Mouse (Mus musculus): ENCODE results near the gene Uba7. TPM values are rescaled to one million over a fixed set of nuclear protein-coding genes. Genes with fewer than 3 reads are reported as not detected.

The Uba7 gene
- polyA plus RNA-seq, 1 experiment from 2014 or later: 13.2 TPM

GRCm38 (mm10) chr9:107964681-107965080 lies 10.6 kb upstream of the Uba7 start:
- no peaks in the 10 kb centered on the region for H3K9me3 ChIP-seq (replicated peaks; ENCODE audit: control insufficient read depth, low read length)
- no peaks in the 10 kb centered on the region for H3K4me1 ChIP-seq (ENCODE audit: control insufficient read depth, insufficient read depth, low read length)
- peaks cover 2% of the 10 kb centered on the region for H3K36me3 ChIP-seq (replicated peaks; ENCODE audit: control insufficient read depth, insufficient read depth, low read depth, low read length)
- DNase-seq (ENCODE audit: low spot score): no peak
- no peak for ATAC-seq (replicated peaks; ENCODE audit: insufficient number of reproducible peaks, low FRiP score, low TSS enrichment, low read depth)
- no peak overlapping the region for H3K27ac ChIP-seq (replicated peaks; ENCODE audit: low read depth, low read length)
- 91% methylated on average over 9 of the region's 9 CpGs for WGBS
- no peak overlapping the region for H3K9ac ChIP-seq (replicated peaks; ENCODE audit: low read length)
- no peak overlapping the region for H3K4me2 ChIP-seq (ENCODE audit: low read depth, low read length)
- no peak overlapping the region for H3K4me3 ChIP-seq (ENCODE audit: low read depth, low read length)
- H3K27me3 ChIP-seq (ENCODE audit: control insufficient read depth, insufficient read depth, low read length): no peaks in the 10 kb centered on the region

- 85% methylated on average over 10 of the region's 10 CpGs for WGBS
- Histone ChIP-seq H3K4me2 (ENCODE audit: low read depth, low read length) (no peak overlapping the region), H3K36me3 (replicated peaks; ENCODE audit: control insufficient read depth, insufficient read depth, low read depth, low read length) (no peaks in the 10 kb centered on the region; the same call in none of the 2 replicates), H3K27me3 (ENCODE audit: control insufficient read depth, insufficient read depth, low read length) (no peaks in the 10 kb centered on the region), H3K9ac (replicated peaks; ENCODE audit: low read length) (no peak overlapping the region), H3K9me3 (replicated peaks; ENCODE audit: control insufficient read depth, low read length) (no peaks in the 10 kb centered on the region), H3K27ac (replicated peaks; ENCODE audit: low read depth, low read length) (no peak overlapping the region), H3K4me1 (ENCODE audit: control insufficient read depth, insufficient read depth, low read length) (no peaks in the 10 kb centered on the region), H3K4me3 (ENCODE audit: low read depth, low read length) (no peak overlapping the region)
- ATAC-seq (replicated peaks; ENCODE audit: insufficient number of reproducible peaks, low FRiP score, low TSS enrichment, low read depth): no peak
- DNase-seq (ENCODE audit: low spot score): no peak
Measured at GRCm38 (mm10) chr9:107966676-107967075, 8.6 kb upstream of the Uba7 start.

- H3K36me3 ChIP-seq (replicated peaks; ENCODE audit: control insufficient read depth, insufficient read depth, low read depth, low read length): no peaks in the 10 kb centered on the region; the same call in 1 of the 2 replicates
- no peak overlapping the region for H3K27ac ChIP-seq (replicated peaks; ENCODE audit: low read depth, low read length)
- 93% methylated on average over 6 of the region's 6 CpGs for WGBS
- no peaks in the 10 kb centered on the region for H3K4me1 ChIP-seq (ENCODE audit: control insufficient read depth, insufficient read depth, low read length)
- H3K27me3 ChIP-seq (ENCODE audit: control insufficient read depth, insufficient read depth, low read length): no peaks in the 10 kb centered on the region
- DNase-seq (ENCODE audit: low spot score) (no peak), ATAC-seq (replicated peaks; ENCODE audit: insufficient number of reproducible peaks, low FRiP score, low TSS enrichment, low read depth) (no peak)
- H3K4me2 ChIP-seq (ENCODE audit: low read depth, low read length): no peak overlapping the region
- no peaks in the 10 kb centered on the region for H3K9me3 ChIP-seq (replicated peaks; ENCODE audit: control insufficient read depth, low read length)
- H3K9ac ChIP-seq (replicated peaks; ENCODE audit: low read length): no peak overlapping the region
- H3K4me3 ChIP-seq (ENCODE audit: low read depth, low read length): no peak overlapping the region
Measured at GRCm38 (mm10) chr9:107967437-107967836, 7.9 kb upstream of the Uba7 start.

- H3K9ac ChIP-seq (replicated peaks; ENCODE audit: low read length): no peak overlapping the region
- no peak overlapping the region for H3K4me3 ChIP-seq (ENCODE audit: low read depth, low read length)
- no peak for DNase-seq (ENCODE audit: low spot score)
- H3K4me1 ChIP-seq (ENCODE audit: control insufficient read depth, insufficient read depth, low read length): no peaks in the 10 kb centered on the region
- no peak overlapping the region for H3K4me2 ChIP-seq (ENCODE audit: low read depth, low read length)
- 88% methylated on average over 7 of the region's 7 CpGs for WGBS
- H3K27me3 ChIP-seq (ENCODE audit: control insufficient read depth, insufficient read depth, low read length): no peaks in the 10 kb centered on the region
- no peak overlapping the region for H3K27ac ChIP-seq (replicated peaks; ENCODE audit: low read depth, low read length)
- H3K36me3 ChIP-seq (replicated peaks; ENCODE audit: control insufficient read depth, insufficient read depth, low read depth, low read length): no peaks in the 10 kb centered on the region; the same call in 1 of the 2 replicates
- H3K9me3 ChIP-seq (replicated peaks; ENCODE audit: control insufficient read depth, low read length): no peaks in the 10 kb centered on the region
- ATAC-seq (replicated peaks; ENCODE audit: insufficient number of reproducible peaks, low FRiP score, low TSS enrichment, low read depth): no peak
Measured at GRCm38 (mm10) chr9:107968531-107968930, 6.8 kb upstream of the Uba7 start.

- no peaks in the 10 kb centered on the region; the same call in 1 of the 2 replicates for H3K36me3 ChIP-seq (replicated peaks; ENCODE audit: control insufficient read depth, insufficient read depth, low read depth, low read length)
- ATAC-seq (replicated peaks; ENCODE audit: insufficient number of reproducible peaks, low FRiP score, low TSS enrichment, low read depth): no peak
Measured at GRCm38 (mm10) chr9:107970311-107970710, 5.0 kb upstream of the Uba7 start.

GRCm38 (mm10) chr9:107971690-107972541 lies 3.4 kb upstream of the Uba7 start:
- Histone ChIP-seq H3K4me1 (ENCODE audit: control insufficient read depth, insufficient read depth, low read length) (no peaks in the 10 kb centered on the region), H3K4me3 (ENCODE audit: low read depth, low read length) (no peak overlapping the region), H3K27ac (replicated peaks; ENCODE audit: low read depth, low read length) (no peak overlapping the region), H3K27me3 (ENCODE audit: control insufficient read depth, insufficient read depth, low read length) (no peaks in the 10 kb centered on the region), H3K36me3 (replicated peaks; ENCODE audit: control insufficient read depth, insufficient read depth, low read depth, low read length) (no peaks in the 10 kb centered on the region; the same call in 1 of the 2 replicates), H3K4me2 (ENCODE audit: low read depth, low read length) (no peak overlapping the region), H3K9ac (replicated peaks; ENCODE audit: low read length) (no peak overlapping the region), H3K9me3 (replicated peaks; ENCODE audit: control insufficient read depth, low read length) (no peaks in the 10 kb centered on the region)
- DNase-seq (ENCODE audit: low spot score): no peak
- 75% methylated on average over 8 of the region's 8 CpGs for WGBS
- ATAC-seq (replicated peaks; ENCODE audit: insufficient number of reproducible peaks, low FRiP score, low TSS enrichment, low read depth): no peak

More at GRCm38 (mm10) chr9:107970311-107970710, 5.0 kb upstream of the Uba7 start:
- Histone ChIP-seq H3K9me3 (replicated peaks; ENCODE audit: control insufficient read depth, low read length) (no peaks in the 10 kb centered on the region), H3K27me3 (ENCODE audit: control insufficient read depth, insufficient read depth, low read length) (no peaks in the 10 kb centered on the region), H3K4me1 (ENCODE audit: control insufficient read depth, insufficient read depth, low read length) (no peaks in the 10 kb centered on the region), H3K4me2 (ENCODE audit: low read depth, low read length) (no peak overlapping the region), H3K9ac (replicated peaks; ENCODE audit: low read length) (no peak overlapping the region), H3K27ac (replicated peaks; ENCODE audit: low read depth, low read length) (no peak overlapping the region), H3K4me3 (ENCODE audit: low read depth, low read length) (no peak overlapping the region)
- 89% methylated on average over 5 of the region's 5 CpGs for WGBS
- DNase-seq (ENCODE audit: low spot score): no peak

- H3K4me2 ChIP-seq (ENCODE audit: low read depth, low read length): no peak overlapping the region
- DNase-seq (ENCODE audit: low spot score): no peak
- WGBS: 78% methylated on average over 10 of the region's 10 CpGs
- no peaks in the 10 kb centered on the region; the same call in 1 of the 2 replicates for H3K36me3 ChIP-seq (replicated peaks; ENCODE audit: control insufficient read depth, insufficient read depth, low read depth, low read length)
- ATAC-seq (replicated peaks; ENCODE audit: insufficient number of reproducible peaks, low FRiP score, low TSS enrichment, low read depth): no peak
- H3K9me3 ChIP-seq (replicated peaks; ENCODE audit: control insufficient read depth, low read length): no peaks in the 10 kb centered on the region
- no peak overlapping the region for H3K27ac ChIP-seq (replicated peaks; ENCODE audit: low read depth, low read length)
- no peak overlapping the region for H3K4me3 ChIP-seq (ENCODE audit: low read depth, low read length)
- H3K27me3 ChIP-seq (ENCODE audit: control insufficient read depth, insufficient read depth, low read length): no peaks in the 10 kb centered on the region
- H3K4me1 ChIP-seq (ENCODE audit: control insufficient read depth, insufficient read depth, low read length): no peaks in the 10 kb centered on the region
- H3K9ac ChIP-seq (replicated peaks; ENCODE audit: low read length): no peak overlapping the region
Measured at GRCm38 (mm10) chr9:107974491-107975171, 674 bp upstream of the Uba7 start.

- no peaks in the 10 kb centered on the region for H3K27me3 ChIP-seq (ENCODE audit: control insufficient read depth, insufficient read depth, low read length)
- H3K4me1 ChIP-seq (ENCODE audit: control insufficient read depth, insufficient read depth, low read length): peaks cover 13% of the 10 kb centered on the region
- no peak for DNase-seq (ENCODE audit: low spot score)
- no peak overlapping the region for H3K27ac ChIP-seq (replicated peaks; ENCODE audit: low read depth, low read length)
- H3K36me3 ChIP-seq (replicated peaks; ENCODE audit: control insufficient read depth, insufficient read depth, low read depth, low read length): no peaks in the 10 kb centered on the region
- H3K4me3 ChIP-seq (ENCODE audit: low read depth, low read length): no peak overlapping the region
- ATAC-seq (replicated peaks; ENCODE audit: insufficient number of reproducible peaks, low FRiP score, low TSS enrichment, low read depth): no peak
- no peak overlapping the region for H3K4me2 ChIP-seq (ENCODE audit: low read depth, low read length)
- no peak overlapping the region for H3K9ac ChIP-seq (replicated peaks; ENCODE audit: low read length)
- H3K9me3 ChIP-seq (replicated peaks; ENCODE audit: control insufficient read depth, low read length): no peaks in the 10 kb centered on the region
- WGBS: 94% methylated on average over 12 of the region's 12 CpGs
Measured at GRCm38 (mm10) chr9:107978815-107979214, 3.5 kb downstream of the Uba7 start.

All from embryonic facial prominence, embryonic 11.5 days (tissue).